Mouse (Mus musculus) telencephalon, adult 2 months (tissue): ENCODE results near the gene Tbck.

Experiments used
- DNase-seq: peaks from one replicate; pipeline ENCODE4 v3.0.0-alpha.2; 2011; ENCODE audit warnings: low read depth, low spot score

Gene Tbck

GRCm38 (mm10) chr3:132756274-132756673, 72.3 kb downstream of the Tbck start:
- DNase-seq = no peak

GRCm38 (mm10) chr3:132766033-132766726, 82.2 kb downstream of the Tbck start:
- DNase-seq = no peak

DNA sequence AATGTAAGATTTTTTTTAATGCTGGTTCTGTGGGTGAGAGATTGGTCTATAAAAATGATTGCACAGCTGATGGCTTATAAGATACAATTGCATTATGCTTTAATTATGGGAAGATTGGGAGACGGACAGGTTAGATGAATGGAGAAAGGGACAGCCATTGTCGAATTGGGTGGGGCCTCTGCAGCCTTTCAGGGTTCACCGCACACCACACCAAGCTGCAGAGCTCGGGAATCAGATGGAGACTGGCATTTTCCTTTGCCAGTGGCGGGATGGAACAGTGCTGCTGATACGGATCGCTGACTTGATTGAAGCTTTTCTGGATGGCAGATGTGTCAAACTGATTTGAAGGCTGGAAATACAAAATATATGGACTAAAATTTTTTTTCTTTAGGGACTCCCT, 88.1 kb downstream of the Tbck start:
- DNase-seq = no peak

- DNase-seq = no peak
These were observed 92.7 kb downstream of the Tbck start for GRCm38 (mm10) chr3:132776686-132777085.

- no peak for DNase-seq
These were observed 97.2 kb downstream of the Tbck start for GRCm38 (mm10) chr3:132781103-132781502.

DNA sequence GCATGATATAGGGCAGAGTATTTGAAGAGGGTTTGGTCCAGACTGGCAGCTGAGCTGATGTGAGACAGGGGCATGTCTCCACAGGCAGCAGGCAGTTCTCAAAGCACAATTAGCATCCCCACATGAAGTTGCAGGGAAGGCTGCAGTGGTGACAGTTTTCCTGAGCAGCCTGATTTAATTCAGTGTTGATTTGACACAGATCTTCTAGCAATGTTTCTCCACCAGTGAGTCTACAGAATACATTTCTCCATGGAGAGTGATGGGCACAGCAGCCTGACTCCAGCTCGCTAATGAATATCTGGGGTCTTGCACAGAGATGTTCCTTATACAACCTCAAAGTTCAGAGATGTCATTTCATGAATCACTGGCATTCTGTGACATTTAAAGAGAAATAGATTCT, 99.1 kb downstream of the Tbck start:
- DNase-seq = no peak

- DNase-seq = no peak
These were observed 100.8 kb downstream of the Tbck start for GRCm38 (mm10) chr3:132784732-132785131.

DNA sequence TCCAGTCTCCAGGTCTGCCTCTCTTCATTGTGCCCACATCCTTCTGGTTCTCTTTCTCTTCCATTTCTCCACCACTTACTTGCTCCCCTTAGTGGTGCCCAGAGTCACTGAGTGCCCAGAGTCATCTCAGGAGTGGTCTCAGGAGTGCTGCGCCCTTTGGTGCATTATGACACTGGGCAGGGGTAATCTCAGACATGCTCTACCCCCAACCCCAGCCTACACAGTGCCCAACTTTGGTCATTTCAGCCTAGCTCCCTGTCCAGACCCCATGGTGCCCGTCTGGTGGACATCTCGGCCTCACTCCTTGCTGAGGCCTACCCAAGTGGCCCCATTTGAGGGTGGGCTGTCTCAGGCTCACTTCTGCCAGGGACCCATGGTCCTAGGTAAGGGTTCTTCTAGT, 102.7 kb downstream of the Tbck start:
- no peak for DNase-seq

GRCm38 (mm10) chr3:132787775-132788174, 103.8 kb downstream of the Tbck start:
- DNase-seq = no peak

- DNase-seq = no peak
These were observed 107.2 kb downstream of the Tbck start for GRCm38 (mm10) chr3:132791140-132791539.

DNA sequence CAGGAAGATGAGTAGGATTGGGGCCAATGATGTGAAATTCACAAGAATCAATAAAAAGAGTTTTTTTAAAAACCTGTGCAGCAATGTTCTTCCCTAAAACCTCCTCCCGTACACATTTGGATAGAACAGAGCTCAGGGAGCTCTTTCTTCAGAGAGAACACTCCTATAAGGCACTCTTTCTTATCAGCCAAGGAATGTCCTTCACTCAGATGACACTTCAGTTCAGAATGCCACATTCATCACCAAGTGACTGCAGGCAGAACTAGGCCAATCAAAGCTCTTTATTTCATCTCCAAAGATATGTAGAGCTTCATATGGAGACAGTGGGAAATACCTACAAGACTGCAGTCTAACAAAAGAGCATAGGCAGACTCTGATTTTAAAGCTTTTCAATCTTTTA, 116.3 kb downstream of the Tbck start:
- DNase-seq = no peak

DNA sequence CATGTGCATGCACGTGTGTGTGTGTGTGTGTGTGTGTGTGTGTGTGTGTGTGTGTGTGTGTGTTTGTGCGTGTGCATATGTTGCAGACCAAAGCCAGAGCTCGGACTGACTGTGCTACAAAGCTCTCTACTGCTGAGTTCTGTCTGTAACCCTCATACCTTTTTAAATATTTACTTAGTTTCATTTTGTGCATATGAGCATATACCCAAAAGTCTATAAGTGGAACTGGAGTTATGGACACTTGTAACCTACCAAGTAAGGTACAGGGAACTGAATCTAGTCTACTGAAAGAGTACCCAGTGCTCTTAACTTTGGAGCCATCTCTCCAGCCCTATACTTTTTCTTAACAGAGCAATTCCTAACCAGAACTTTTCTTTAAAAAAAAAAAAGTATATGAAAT, 118.0 kb downstream of the Tbck start:
- DNase-seq = no peak

GRCm38 (mm10) chr3:132807888-132808579, 124.1 kb downstream of the Tbck start:
- no peak for DNase-seq

GRCm38 (mm10) chr3:132808951-132809350, 125.0 kb downstream of the Tbck start:
- DNase-seq = peak; percentile 22

GRCm38 (mm10) chr3:132811791-132812190, 127.8 kb downstream of the Tbck start:
- no peak for DNase-seq

DNA sequence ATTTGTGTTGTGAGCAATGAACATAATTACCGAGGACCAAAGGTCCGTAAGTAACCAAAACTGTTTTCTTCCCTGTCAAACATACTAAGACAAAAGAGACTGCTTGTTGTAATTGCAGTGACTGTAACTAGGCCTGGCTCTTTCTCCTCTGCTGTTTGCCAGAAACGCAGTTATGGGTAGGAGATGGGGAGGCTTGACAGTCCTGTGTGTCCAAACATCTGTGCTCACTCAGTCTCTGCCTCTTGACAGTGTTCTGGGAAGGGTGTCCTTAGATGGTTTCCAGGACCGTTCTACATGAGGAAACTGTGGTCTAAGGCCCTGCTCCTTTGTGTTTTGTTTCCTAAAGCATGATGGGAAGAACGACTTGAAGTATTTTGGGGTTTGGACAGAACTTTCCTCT, 128.4 kb downstream of the Tbck start:
- no peak for DNase-seq

DNA sequence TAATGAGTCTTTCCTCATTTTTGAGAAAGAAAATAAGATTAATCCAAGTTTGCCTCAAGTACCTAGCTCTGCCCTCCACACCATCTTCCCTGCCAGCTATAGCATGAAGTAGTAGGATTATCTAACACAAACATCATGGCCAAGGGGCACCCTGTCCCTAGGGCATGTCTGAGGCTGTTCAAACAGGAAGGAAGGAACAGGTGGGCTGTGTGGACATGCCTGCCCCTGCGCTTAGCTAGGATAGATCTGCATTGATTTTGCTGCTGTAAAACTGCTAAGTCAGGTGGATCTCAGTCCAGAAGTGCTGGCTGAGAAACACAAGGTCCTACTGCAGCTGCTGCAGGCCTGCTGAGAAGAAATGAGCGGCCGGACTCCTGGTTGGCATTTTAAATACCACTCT, 129.2 kb downstream of the Tbck start:
- DNase-seq = no peak

GRCm38 (mm10) chr3:132813706-132814497, 130.0 kb downstream of the Tbck start:
- no peak for DNase-seq

DNA sequence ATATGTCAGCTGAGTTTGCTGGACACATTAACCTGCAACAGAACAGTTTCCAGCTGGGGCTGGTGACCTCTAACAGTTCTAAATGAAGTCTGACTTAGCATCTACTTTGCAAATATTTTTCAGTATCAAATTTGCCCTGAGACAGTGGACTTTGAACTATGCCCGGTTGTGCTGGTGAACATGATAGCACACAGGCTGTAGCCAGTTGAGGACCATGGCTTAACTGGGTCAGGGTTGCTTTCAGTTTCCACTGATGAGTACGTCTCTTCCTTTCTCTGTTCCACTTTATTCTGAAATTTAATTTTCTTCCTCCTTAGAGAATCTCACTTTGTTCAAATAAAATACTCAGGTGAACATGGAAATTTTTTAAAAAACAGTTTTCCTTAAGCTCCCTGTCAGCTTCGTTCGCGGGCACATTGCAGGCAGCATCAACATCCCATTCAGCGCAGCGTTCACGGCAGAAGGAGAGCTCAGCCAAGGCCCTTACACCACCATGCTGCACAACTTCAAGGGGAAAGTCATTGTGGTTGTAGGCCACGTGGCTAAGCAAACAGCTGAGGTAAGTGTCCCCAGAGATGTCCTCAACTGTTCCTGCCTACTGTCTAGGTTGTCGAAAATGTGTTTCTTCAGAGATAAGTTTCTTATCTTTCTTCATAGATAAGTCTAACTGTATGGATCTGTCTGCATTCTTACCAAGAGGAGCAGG, 131.0 kb downstream of the Tbck start:
- DNase-seq = no peak

- no peak for DNase-seq
These were observed 131.8 kb downstream of the Tbck start for GRCm38 (mm10) chr3:132815497-132816326.

GRCm38 (mm10) chr3:132819408-132819807, 135.5 kb downstream of the Tbck start:
- DNase-seq = no peak
